Mouse (Mus musculus) cerebellum, adult 2 months (tissue): Measurements from ENCODE around the gene Efna3.

ENCODE experiments used
- CTCF ChIP-seq: fragments of 200-500 bp; IDR thresholded peaks from 2 replicates; pipeline ENCODE4 v1.5.1; 2011; ENCODE audit warnings: low read depth, mild to moderate bottlenecking, control low read depth, low read length, moderate library complexity, borderline replicate concordance; ENCODE audit not compliant: insufficient read depth
- POLR2A ChIP-seq: fragments of 200-500 bp; IDR thresholded peaks from 2 replicates; pipeline ENCODE4 v1.6.1; 2011; ENCODE audit warnings: low read length, control low read depth, borderline replicate concordance; ENCODE audit not compliant: insufficient read depth

DNA sequence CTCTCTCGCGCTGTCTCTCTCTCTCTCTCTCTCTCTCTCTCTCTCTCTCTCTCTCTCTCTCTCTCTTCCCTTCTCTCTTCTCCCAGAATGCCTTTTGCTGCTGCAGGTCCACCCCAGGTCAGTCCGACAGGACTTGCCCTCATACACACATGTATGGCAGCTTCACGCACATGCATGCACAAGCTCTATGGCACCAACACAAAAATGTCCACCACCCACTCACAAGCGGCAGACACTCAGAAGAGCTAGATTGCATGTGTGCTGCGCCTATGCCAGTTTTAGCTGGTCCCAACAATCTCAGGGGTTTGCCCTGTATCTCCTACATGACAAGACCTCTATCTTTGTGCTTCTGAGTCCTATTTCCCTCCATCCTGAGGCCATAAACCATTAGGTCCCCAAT lies 5.5 kb downstream of the Efna3 start:
- TF ChIP-seq CTCF (no peak), POLR2A (no peak)
